Mouse (Mus musculus) cerebellum, adult 11-12 months (tissue): ENCODE results near the gene Tinagl1.

Experiments used
- DNase-seq: peaks from one replicate; pipeline ENCODE4 v3.0.0; 2022

The Tinagl1 gene

GRCm38 (mm10) chr4:130138441-130139213 is 36.3 kb downstream of the Tinagl1 start:
- DNase-seq = no peak

DNA sequence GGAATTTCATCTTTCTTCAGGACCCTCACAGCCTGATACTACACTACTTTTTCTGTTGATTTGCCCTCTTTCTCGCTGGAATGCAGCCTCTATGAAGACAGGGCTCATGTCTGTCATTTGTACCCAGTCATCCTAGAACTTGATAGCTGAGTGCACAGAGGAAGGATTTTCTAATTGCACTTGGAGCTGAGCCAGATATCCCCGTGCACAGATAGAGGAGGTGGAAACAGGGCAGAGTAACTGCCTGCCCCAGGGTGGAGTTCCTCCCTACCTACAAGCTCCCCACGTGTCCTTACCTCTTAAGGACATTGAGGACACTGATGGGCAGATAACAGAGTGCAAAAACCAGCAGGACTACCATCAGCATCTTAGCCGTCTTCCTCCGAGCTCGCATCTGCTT is 41.5 kb downstream of the Tinagl1 start:
- DNase-seq = no peak

GRCm38 (mm10) chr4:130131448-130132105 is 43.3 kb downstream of the Tinagl1 start:
- DNase-seq = no peak

GRCm38 (mm10) chr4:130130641-130131350 is 44.1 kb downstream of the Tinagl1 start:
- DNase-seq = no peak

DNA sequence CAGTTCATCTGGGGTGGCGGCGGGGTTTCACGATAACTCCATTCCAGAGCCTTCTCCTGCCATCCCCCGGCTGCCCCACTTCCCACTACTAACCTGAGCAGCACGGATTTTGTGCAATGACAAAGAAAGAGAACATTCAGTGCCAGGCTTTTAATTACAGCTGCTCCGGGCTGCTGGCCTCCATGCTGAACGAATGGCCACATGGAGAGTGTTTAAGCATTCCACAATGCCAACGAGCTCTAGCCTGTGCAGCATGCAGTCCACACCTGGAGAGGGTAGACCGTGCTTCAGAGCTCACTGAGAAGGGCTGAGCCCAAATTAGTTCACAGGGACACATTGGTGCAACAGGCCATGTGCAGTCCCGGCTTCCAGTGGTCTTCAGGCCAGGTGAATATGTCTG is 44.8 kb downstream of the Tinagl1 start:
- DNase-seq = no peak

GRCm38 (mm10) chr4:130128907-130129306 is 46.0 kb downstream of the Tinagl1 start:
- no peak for DNase-seq

- no peak for DNase-seq
Observed at GRCm38 (mm10) chr4:130125935-130126334, 49.0 kb downstream of the Tinagl1 start.

DNA sequence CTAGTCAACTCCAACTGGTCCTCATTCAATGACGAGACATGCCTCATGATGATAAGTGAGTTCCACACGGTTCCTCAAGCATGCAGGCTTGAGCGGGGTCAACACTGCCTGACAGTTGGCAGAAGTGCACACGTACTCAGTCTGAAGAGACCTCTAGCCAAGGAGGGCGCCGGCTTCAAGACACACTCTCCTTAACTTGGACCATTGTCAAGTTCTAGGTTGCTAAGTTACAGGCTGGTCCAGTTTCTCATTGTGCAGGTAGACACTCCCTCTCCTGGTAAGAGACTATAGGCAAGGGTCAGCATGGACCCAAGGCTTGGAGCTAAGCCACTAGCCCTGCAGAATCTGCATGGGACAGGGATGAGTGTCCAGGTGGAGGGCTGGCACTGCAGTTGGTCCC is 49.8 kb downstream of the Tinagl1 start:
- no peak for DNase-seq

DNA sequence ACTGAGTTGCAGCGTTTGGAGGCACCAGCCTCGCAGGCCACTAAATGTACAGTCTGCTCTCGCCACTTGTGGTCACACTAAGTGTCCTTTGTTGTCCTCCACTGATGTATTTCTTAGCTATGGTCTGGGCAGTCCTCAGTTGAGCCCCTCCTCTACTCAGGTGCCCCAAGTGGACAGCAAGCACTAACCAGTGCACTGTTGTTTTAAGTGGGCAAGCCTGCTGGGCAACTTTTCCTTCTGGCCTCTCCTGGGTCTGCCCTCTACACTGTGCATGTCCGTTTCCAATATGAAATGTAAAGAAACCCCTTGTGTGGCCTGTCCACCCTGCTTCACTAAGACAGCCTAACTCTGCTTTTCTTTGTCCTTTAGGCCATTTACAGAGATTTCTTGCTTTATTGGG is 50.8 kb downstream of the Tinagl1 start:
- DNase-seq = no peak

- DNase-seq = no peak
Observed at GRCm38 (mm10) chr4:130123020-130123419, 51.9 kb downstream of the Tinagl1 start.

- DNase-seq = no peak
Observed at GRCm38 (mm10) chr4:130121560-130121959, 53.4 kb downstream of the Tinagl1 start.

DNA sequence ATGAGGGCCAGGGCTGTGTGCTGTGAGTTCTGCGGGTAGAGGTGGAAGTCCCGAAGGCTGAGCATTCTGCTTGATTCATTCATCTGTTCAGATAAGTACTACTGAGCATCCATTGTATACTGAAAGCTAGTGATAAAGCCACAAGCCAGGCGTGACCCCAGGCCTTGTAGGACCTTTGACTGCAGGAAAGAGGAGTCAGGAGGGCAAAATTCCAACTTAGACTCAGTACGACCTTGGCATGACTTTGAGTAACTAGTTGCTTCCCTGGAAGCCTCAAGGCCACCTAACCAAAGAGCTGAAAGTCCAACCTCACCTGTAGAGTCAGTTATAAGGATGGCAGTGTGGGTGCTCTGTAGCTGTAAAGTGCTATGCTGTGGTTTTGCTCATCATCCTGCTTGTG is 54.2 kb downstream of the Tinagl1 start:
- DNase-seq = no peak
